Mouse (Mus musculus): ENCODE measurements around the gene Rsc1a1. TPM values are rescaled to one million over a fixed set of nuclear protein-coding genes. Genes with fewer than 3 reads are reported as not detected.
A peak's percentile ranks its signal among the peaks of the same experiment; 100 is the strongest.

The Rsc1a1 gene
- polyA plus RNA-seq, 1 experiment from 2014 or later: not detected

GRCm38 (mm10) chr4:141721961-141722360 is 36.6 kb upstream of the Rsc1a1 start:
- Histone ChIP-seq H3K36me3 (peaks cover 5% of the 10 kb centered on the region; the same call in 1 of the 2 replicates), H3K4me2 (peak overlapping the region; percentile 78), H3K27me3 (no peaks in the 10 kb centered on the region), H3K27ac (peak overlapping the region; percentile 96), H3K9ac (peak overlapping the region; percentile 88), H3K4me3 (peak overlapping the region; percentile 97), H3K4me1 (peaks cover 41% of the 10 kb centered on the region), H3K9me3 (no peaks in the 10 kb centered on the region)
- ATAC-seq (ENCODE audit: borderline replicate concordance, extremely low read depth, low FRiP score, low TSS enrichment): no peak
- WGBS: 20% methylated on average over 6 of the region's 6 CpGs

GRCm38 (mm10) chr4:141720761-141721523 is 35.5 kb upstream of the Rsc1a1 start:
- Histone ChIP-seq H3K27ac (peak overlapping the region; percentile 96), H3K36me3 (peaks cover 7% of the 10 kb centered on the region; the same call in 1 of the 2 replicates), H3K4me1 (peaks cover 41% of the 10 kb centered on the region), H3K9ac (no peak overlapping the region; the same call in 1 of the 2 replicates), H3K9me3 (no peaks in the 10 kb centered on the region), H3K27me3 (no peaks in the 10 kb centered on the region), H3K4me2 (peak overlapping the region; percentile 78), H3K4me3 (peak overlapping the region; percentile 97)
- WGBS: 41% methylated on average over 6 of the region's 6 CpGs
- ATAC-seq (ENCODE audit: borderline replicate concordance, extremely low read depth, low FRiP score, low TSS enrichment): no peak

- H3K4me1 ChIP-seq: peaks cover 41% of the 10 kb centered on the region
- WGBS: 91% methylated on average over 1 of the region's 1 CpGs
- H3K9ac ChIP-seq: no peak overlapping the region
- peaks cover 7% of the 10 kb centered on the region; the same call in 1 of the 2 replicates for H3K36me3 ChIP-seq
- H3K9me3 ChIP-seq: no peaks in the 10 kb centered on the region
- no peak overlapping the region for H3K4me3 ChIP-seq
- no peak overlapping the region for H3K27ac ChIP-seq
- H3K4me2 ChIP-seq: no peak overlapping the region
- ATAC-seq (ENCODE audit: borderline replicate concordance, extremely low read depth, low FRiP score, low TSS enrichment): no peak
- no peaks in the 10 kb centered on the region for H3K27me3 ChIP-seq
Observed at GRCm38 (mm10) chr4:141719304-141719703, 33.9 kb upstream of the Rsc1a1 start.

GRCm38 (mm10) chr4:141717633-141718032 is 32.2 kb upstream of the Rsc1a1 start:
- Histone ChIP-seq H3K9me3 (no peaks in the 10 kb centered on the region), H3K27ac (no peak overlapping the region), H3K9ac (no peak overlapping the region), H3K4me1 (peaks cover 35% of the 10 kb centered on the region), H3K4me2 (no peak overlapping the region), H3K27me3 (no peaks in the 10 kb centered on the region), H3K36me3 (peaks cover 17% of the 10 kb centered on the region; the same call in 1 of the 2 replicates), H3K4me3 (no peak overlapping the region)
- 87% methylated on average over 4 of the region's 4 CpGs for WGBS
- ATAC-seq (ENCODE audit: borderline replicate concordance, extremely low read depth, low FRiP score, low TSS enrichment): no peak

DNA sequence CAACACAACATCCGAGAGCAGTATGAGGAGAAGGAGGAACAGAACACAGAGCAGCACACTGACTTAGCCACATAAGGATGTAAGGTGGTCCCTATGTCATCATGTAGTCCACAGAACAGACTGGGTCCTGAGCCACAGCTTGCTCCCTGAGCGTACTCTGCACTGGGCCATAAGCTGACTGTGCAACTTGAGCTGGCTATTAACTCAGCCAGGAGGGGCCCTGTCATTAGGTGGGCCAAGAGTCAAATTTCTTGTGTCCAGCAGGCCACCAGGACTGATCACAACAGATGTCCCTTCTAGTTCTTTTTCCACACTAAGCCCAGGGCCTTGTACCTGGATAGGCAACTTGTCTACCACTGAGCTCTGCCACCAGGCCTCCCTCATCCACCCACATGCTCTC is 29.6 kb upstream of the Rsc1a1 start:
- 48% methylated on average over 2 of the region's 2 CpGs for WGBS

GRCm38 (mm10) chr4:141713598-141714142 is 28.3 kb upstream of the Rsc1a1 start:
- Histone ChIP-seq H3K27me3 (no peaks in the 10 kb centered on the region), H3K36me3 (peaks cover 47% of the 10 kb centered on the region), H3K9ac (no peak overlapping the region), H3K9me3 (no peaks in the 10 kb centered on the region), H3K4me3 (no peak overlapping the region), H3K4me1 (peaks cover 7% of the 10 kb centered on the region; the same call in 1 of the 2 replicates), H3K4me2 (no peak overlapping the region), H3K27ac (no peak overlapping the region)
- 81% methylated on average over 5 of the region's 5 CpGs for WGBS
- ATAC-seq (ENCODE audit: borderline replicate concordance, extremely low read depth, low FRiP score, low TSS enrichment): no peak

More for the DNA sequence above, 29.6 kb upstream of the Rsc1a1 start:
- Histone ChIP-seq H3K27me3 (no peaks in the 10 kb centered on the region), H3K4me3 (no peak overlapping the region), H3K9me3 (no peaks in the 10 kb centered on the region), H3K27ac (no peak overlapping the region), H3K36me3 (peaks cover 36% of the 10 kb centered on the region), H3K4me1 (peaks cover 14% of the 10 kb centered on the region), H3K4me2 (no peak overlapping the region), H3K9ac (no peak overlapping the region)
- no peak for ATAC-seq (ENCODE audit: borderline replicate concordance, extremely low read depth, low FRiP score, low TSS enrichment)

DNA sequence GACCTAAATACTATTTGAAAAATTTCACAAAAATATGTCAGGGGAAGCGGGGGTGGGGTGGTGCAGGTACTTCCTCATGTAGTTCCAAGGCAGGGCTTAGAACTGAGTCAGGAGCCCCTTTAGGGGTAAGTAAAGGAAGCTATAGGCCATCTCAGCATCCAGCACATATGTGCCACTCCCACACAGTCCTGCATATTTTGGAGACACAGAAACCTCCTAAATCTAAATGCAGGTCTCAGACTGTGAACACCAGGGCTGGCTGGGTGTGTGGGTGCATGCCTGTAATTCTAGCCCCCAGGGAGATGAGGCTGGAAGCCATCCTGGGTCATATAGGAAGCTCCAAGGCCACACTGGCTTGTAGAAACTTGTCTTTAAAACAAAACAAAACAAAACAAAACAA is 25.9 kb upstream of the Rsc1a1 start:
- H3K4me2 ChIP-seq: no peak overlapping the region
- no peak overlapping the region for H3K27ac ChIP-seq
- 92% methylated on average over 1 of the region's 1 CpGs for WGBS
- peaks cover 68% of the 10 kb centered on the region for H3K36me3 ChIP-seq
- ATAC-seq (ENCODE audit: borderline replicate concordance, extremely low read depth, low FRiP score, low TSS enrichment): no peak
- no peak overlapping the region for H3K9ac ChIP-seq
- H3K4me1 ChIP-seq: peaks cover 7% of the 10 kb centered on the region; the same call in 1 of the 2 replicates
- no peaks in the 10 kb centered on the region for H3K9me3 ChIP-seq
- H3K27me3 ChIP-seq: no peaks in the 10 kb centered on the region
- H3K4me3 ChIP-seq: no peak overlapping the region

GRCm38 (mm10) chr4:141708971-141709370 is 23.6 kb upstream of the Rsc1a1 start:
- Histone ChIP-seq H3K9me3 (no peaks in the 10 kb centered on the region), H3K27me3 (no peaks in the 10 kb centered on the region), H3K9ac (no peak overlapping the region), H3K4me2 (no peak overlapping the region), H3K4me3 (no peak overlapping the region), H3K36me3 (peaks cover 91% of the 10 kb centered on the region), H3K27ac (no peak overlapping the region), H3K4me1 (no peaks in the 10 kb centered on the region)
- ATAC-seq (ENCODE audit: borderline replicate concordance, extremely low read depth, low FRiP score, low TSS enrichment): no peak
- WGBS: 99% methylated on average over 2 of the region's 2 CpGs

DNA sequence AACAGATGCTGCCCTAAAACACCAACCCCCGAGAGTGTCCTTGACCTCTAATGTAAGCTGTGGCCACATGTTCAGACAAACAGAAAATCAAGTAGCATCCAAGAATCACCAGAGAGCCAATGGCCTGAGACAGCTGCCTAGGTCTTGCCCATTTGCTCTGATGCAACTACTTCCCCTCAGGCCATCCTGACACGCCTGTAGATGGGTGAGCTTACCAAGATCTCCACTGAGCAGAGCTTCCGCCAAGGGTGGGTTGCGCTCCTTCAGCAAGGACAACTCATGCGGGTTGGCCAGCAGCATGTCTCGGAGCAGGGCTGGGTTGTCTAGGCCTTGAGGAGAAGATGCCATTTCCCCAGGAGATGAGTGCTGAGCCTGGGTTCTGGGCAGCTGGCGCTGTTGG is 22.6 kb upstream of the Rsc1a1 start:
- Histone ChIP-seq H3K27me3 (no peaks in the 10 kb centered on the region), H3K27ac (no peak overlapping the region), H3K4me1 (no peaks in the 10 kb centered on the region), H3K9ac (no peak overlapping the region), H3K4me2 (no peak overlapping the region), H3K36me3 (peaks cover 90% of the 10 kb centered on the region), H3K9me3 (no peaks in the 10 kb centered on the region), H3K4me3 (no peak overlapping the region)
- ATAC-seq (ENCODE audit: borderline replicate concordance, extremely low read depth, low FRiP score, low TSS enrichment): no peak
- 85% methylated on average over 7 of the region's 7 CpGs for WGBS

- ATAC-seq (ENCODE audit: borderline replicate concordance, extremely low read depth, low FRiP score, low TSS enrichment): peak; percentile 35; the same call in 1 of the 2 replicates
Observed at GRCm38 (mm10) chr4:141705331-141705730, 19.9 kb upstream of the Rsc1a1 start.

DNA sequence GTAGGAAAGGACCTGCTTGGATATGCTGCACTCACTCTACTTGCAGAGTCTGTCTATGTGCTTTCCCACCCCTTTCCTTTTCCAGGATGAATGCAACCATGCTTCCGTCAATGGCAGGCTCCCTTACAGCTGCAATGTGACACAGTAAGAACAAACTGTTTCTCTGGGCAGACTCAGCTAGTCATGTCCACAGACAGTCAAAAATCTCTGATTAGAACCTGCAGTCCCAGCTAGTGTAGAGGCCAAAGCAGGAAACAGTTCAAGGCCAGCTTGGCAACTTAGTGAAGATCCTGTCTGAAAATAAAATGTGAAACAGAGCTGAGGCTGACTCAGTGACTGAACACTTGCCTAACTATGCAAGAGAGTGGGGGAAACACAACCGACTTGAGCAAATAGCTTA is 19.2 kb upstream of the Rsc1a1 start:
- Histone ChIP-seq H3K4me3 (no peak overlapping the region), H3K9me3 (no peaks in the 10 kb centered on the region), H3K4me1 (no peaks in the 10 kb centered on the region), H3K27me3 (no peaks in the 10 kb centered on the region), H3K9ac (no peak overlapping the region), H3K4me2 (no peak overlapping the region), H3K27ac (no peak overlapping the region), H3K36me3 (peaks cover 95% of the 10 kb centered on the region)
- no peak for ATAC-seq (ENCODE audit: borderline replicate concordance, extremely low read depth, low FRiP score, low TSS enrichment)
- whole genome bisulfite sequencing: 87% methylated on average over 2 of the region's 2 CpGs

More at GRCm38 (mm10) chr4:141705331-141705730, 19.9 kb upstream of the Rsc1a1 start:
- Histone ChIP-seq H3K27ac (no peak overlapping the region), H3K27me3 (no peaks in the 10 kb centered on the region), H3K36me3 (peaks cover 94% of the 10 kb centered on the region), H3K4me1 (no peaks in the 10 kb centered on the region), H3K4me2 (no peak overlapping the region), H3K9me3 (no peaks in the 10 kb centered on the region), H3K4me3 (no peak overlapping the region), H3K9ac (no peak overlapping the region)
- WGBS: 81% methylated on average over 4 of the region's 4 CpGs

GRCm38 (mm10) chr4:141694719-141695118 is 9.3 kb upstream of the Rsc1a1 start:
- no peak overlapping the region for H3K4me2 ChIP-seq
- ATAC-seq (ENCODE audit: borderline replicate concordance, extremely low read depth, low FRiP score, low TSS enrichment): no peak
- no peaks in the 10 kb centered on the region for H3K4me1 ChIP-seq
- peaks cover 78% of the 10 kb centered on the region for H3K36me3 ChIP-seq
- H3K27me3 ChIP-seq: no peaks in the 10 kb centered on the region
- H3K9ac ChIP-seq: no peak overlapping the region
- WGBS: 93% methylated on average over 8 of the region's 8 CpGs
- H3K27ac ChIP-seq: no peak overlapping the region
- H3K4me3 ChIP-seq: no peak overlapping the region
- no peaks in the 10 kb centered on the region for H3K9me3 ChIP-seq

Measured in lung, embryonic 15.5 days (tissue).